Mouse (Mus musculus) lung, embryonic 15.5 days (tissue): Measurements from ENCODE around the gene Akap13. TPM values are rescaled to one million over a fixed set of nuclear protein-coding genes. Genes with fewer than 3 reads are reported as not detected.

Experiments used
- ATAC-seq: fragments of 200-750 bp; cut with Nextera tagmentation; 2 replicates; pipeline ENCODE4 v1.8.0; 2017; ENCODE audit warnings: moderate number of reproducible peaks, borderline replicate concordance; ENCODE audit not compliant: low FRiP score, low TSS enrichment; ENCODE audit errors: extremely low read depth
- H3K27ac ChIP-seq: fragments of 300-500 bp; sonication (generic); 2 replicates; pipeline ENCODE4 v1.5.1; 2015; ENCODE audit warnings: moderate library complexity, mild to moderate bottlenecking, inconsistent platforms
- H3K27me3 ChIP-seq: fragments of 300-500 bp; sonication (generic); 2 replicates; pipeline ENCODE4 v1.6.1; 2015; ENCODE audit warnings: inconsistent platforms
- H3K36me3 ChIP-seq: fragments of 300-500 bp; sonication (generic); 2 replicates; pipeline ENCODE4 v1.6.1; 2015; ENCODE audit warnings: inconsistent platforms
- H3K4me1 ChIP-seq: fragments of 300-500 bp; sonication (generic); 2 replicates; pipeline ENCODE4 v1.6.1; 2015; ENCODE audit warnings: inconsistent platforms
- H3K4me2 ChIP-seq: fragments of 300-500 bp; sonication (generic); 2 replicates; pipeline ENCODE4 v1.6.1; 2015; ENCODE audit warnings: inconsistent platforms, mild to moderate bottlenecking, moderate library complexity
- H3K4me3 ChIP-seq: fragments of 300-500 bp; sonication (generic); 2 replicates; pipeline ENCODE4 v1.5.1; 2015; ENCODE audit warnings: mild to moderate bottlenecking, inconsistent platforms
- H3K9ac ChIP-seq: fragments of 300-500 bp; sonication (generic); 2 replicates; pipeline ENCODE4 v1.6.1; 2015; ENCODE audit warnings: inconsistent platforms
- H3K9me3 ChIP-seq: fragments of 300-500 bp; sonication (generic); 2 replicates; pipeline ENCODE4 v1.6.1; 2016; ENCODE audit warnings: inconsistent platforms
- WGBS: fragments of 180-500 bp; shearing (Covaris S2); methylation state at CpG from one replicate; pipeline ENCODE4 v1.1.7; 2015; 5-methylcytosine and 5-hydroxymethylcytosine counted together
- polyA plus RNA-seq: library from polyadenylated mRNA; unstranded; fragments of >200 nt; fragmentation: Nextera tagmentation; extraction: Ambion mirVana; gene quantifications from 2 replicates; pipeline ENCODE4 v1.2.1, GENCODE M21; 2015

Akap13 gene
- polyA plus RNA-seq, 1 experiment from 2014 or later, result 39.0 TPM

DNA sequence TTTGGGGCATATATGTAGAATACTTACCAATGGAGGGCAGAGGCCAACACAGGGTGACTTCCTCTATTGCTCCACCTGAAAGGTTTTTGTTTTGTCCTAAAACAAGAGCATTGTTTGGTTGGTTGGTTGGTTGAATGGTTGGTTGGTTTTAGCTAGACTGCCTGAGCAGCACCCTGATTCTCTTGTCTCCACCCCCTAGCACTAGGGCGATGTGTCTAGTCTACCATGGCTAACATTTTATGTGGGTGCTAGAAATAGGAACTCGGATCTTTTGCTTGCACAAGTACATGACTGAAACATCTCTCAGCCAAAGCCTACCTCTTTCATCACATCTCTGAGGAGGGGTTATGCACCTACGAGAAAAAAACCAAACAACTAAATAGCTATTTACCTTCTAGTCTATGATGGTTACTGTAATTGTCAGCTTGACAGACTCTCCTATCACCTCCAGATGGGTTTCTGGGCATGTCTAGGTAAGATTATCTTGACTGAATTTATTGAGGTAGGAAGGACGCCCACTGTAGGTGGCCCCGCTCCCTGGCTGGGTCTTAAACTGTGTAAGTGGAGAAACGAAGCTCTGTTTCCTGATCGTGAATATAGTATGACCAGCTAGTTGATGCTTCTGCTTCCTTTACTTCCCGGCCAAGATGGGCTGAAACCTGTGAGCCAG lies 134.1 kb downstream of the Akap13 start:
- ATAC-seq, result no peak
- Histone ChIP-seq H3K27me3 (no peaks in the 10 kb centered on the region), H3K4me2 (no peak overlapping the region), H3K4me1 (peaks cover 32% of the 10 kb centered on the region), H3K9me3 (no peaks in the 10 kb centered on the region), H3K9ac (no peak overlapping the region), H3K4me3 (no peak overlapping the region), H3K27ac (no peak overlapping the region), H3K36me3 (no peaks in the 10 kb centered on the region)
- WGBS, result 90% methylated on average over 8 of the region's 8 CpGs

GRCm38 (mm10) chr7:75591961-75592360 lies 136.6 kb downstream of the Akap13 start:
- Histone ChIP-seq H3K9me3 (no peaks in the 10 kb centered on the region), H3K4me3 (no peak overlapping the region), H3K36me3 (no peaks in the 10 kb centered on the region), H3K27ac (peak overlapping the region; percentile 76; the same call in 1 of the 2 replicates), H3K4me2 (no peak overlapping the region), H3K9ac (no peak overlapping the region), H3K4me1 (peaks cover 26% of the 10 kb centered on the region; the same call in 1 of the 2 replicates), H3K27me3 (no peaks in the 10 kb centered on the region)
- ATAC-seq, result no peak
- WGBS, result 48% methylated on average over 1 of the region's 1 CpGs

DNA sequence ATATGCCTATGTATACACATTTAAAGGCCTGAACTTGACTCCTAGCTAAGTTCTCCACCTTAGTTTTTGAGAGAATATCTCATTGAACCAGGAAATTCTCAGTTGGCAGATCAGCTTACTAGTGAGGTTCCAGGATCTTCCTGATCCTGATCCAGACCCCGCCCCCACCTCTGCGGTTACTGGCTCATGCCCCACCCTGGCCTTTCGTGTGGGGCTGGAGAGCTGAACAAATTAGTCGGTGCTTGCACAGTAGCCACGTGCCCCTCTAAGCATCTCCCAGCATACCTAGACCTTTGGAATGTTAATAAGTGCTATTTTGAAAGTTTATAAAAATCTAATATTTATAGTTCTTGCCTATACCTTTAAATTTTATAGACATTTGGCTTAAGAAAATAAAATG lies 139.5 kb downstream of the Akap13 start:
- 63% methylated on average over 5 of the region's 5 CpGs for WGBS
- no peak overlapping the region for H3K4me2 ChIP-seq
- no peaks in the 10 kb centered on the region for H3K9me3 ChIP-seq
- H3K4me1 ChIP-seq, result peaks cover 22% of the 10 kb centered on the region; the same call in 1 of the 2 replicates
- H3K27me3 ChIP-seq, result no peaks in the 10 kb centered on the region
- no peak overlapping the region for H3K9ac ChIP-seq
- no peaks in the 10 kb centered on the region for H3K36me3 ChIP-seq
- H3K4me3 ChIP-seq, result no peak overlapping the region
- H3K27ac ChIP-seq, result no peak overlapping the region
- peak; percentile 49; the same call in 1 of the 2 replicates for ATAC-seq

DNA sequence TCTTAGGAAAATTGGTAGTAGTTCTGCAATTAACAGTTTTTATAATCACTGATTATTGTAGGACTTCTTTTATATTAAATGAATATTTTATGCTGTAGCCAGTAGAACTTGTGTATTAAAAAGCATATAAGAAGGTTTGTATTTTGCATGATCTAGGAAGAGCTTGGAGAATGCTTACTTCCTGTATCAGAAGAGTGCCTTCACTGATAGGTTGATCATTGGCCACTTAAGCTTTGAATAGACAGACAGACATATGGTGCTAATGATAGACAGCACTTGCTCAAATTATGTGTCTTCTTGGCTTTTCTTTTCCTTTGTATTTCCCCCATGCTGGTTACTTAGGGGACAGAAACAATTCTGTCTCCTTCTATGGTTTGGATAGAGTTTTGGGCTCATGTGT lies 139.9 kb downstream of the Akap13 start:
- Histone ChIP-seq H3K27ac (no peak overlapping the region; the same call in 1 of the 2 replicates), H3K36me3 (no peaks in the 10 kb centered on the region), H3K4me1 (peaks cover 22% of the 10 kb centered on the region; the same call in 1 of the 2 replicates), H3K9ac (no peak overlapping the region), H3K27me3 (no peaks in the 10 kb centered on the region), H3K9me3 (no peaks in the 10 kb centered on the region), H3K4me2 (no peak overlapping the region), H3K4me3 (no peak overlapping the region)
- ATAC-seq, result no peak

- no peak overlapping the region for H3K4me3 ChIP-seq
- H3K4me2 ChIP-seq, result no peak overlapping the region
- peaks cover 19% of the 10 kb centered on the region; the same call in 1 of the 2 replicates for H3K4me1 ChIP-seq
- H3K36me3 ChIP-seq, result no peaks in the 10 kb centered on the region
- ATAC-seq, result no peak
- WGBS, result 56% methylated on average over 6 of the region's 6 CpGs
- no peak overlapping the region for H3K9ac ChIP-seq
- H3K27ac ChIP-seq, result no peak overlapping the region
- no peaks in the 10 kb centered on the region for H3K9me3 ChIP-seq
- no peaks in the 10 kb centered on the region for H3K27me3 ChIP-seq
Measured at GRCm38 (mm10) chr7:75596058-75596748, 140.9 kb downstream of the Akap13 start.

- no peaks in the 10 kb centered on the region for H3K9me3 ChIP-seq
- H3K9ac ChIP-seq, result no peak overlapping the region
- H3K36me3 ChIP-seq, result no peaks in the 10 kb centered on the region
- 90% methylated on average over 2 of the region's 2 CpGs for WGBS
- H3K4me1 ChIP-seq, result peaks cover 13% of the 10 kb centered on the region; the same call in 1 of the 2 replicates
- no peak overlapping the region for H3K4me3 ChIP-seq
- no peak overlapping the region for H3K4me2 ChIP-seq
- no peaks in the 10 kb centered on the region for H3K27me3 ChIP-seq
- no peak for ATAC-seq
- H3K27ac ChIP-seq, result no peak overlapping the region
Measured at GRCm38 (mm10) chr7:75597840-75598239, 142.5 kb downstream of the Akap13 start.

DNA sequence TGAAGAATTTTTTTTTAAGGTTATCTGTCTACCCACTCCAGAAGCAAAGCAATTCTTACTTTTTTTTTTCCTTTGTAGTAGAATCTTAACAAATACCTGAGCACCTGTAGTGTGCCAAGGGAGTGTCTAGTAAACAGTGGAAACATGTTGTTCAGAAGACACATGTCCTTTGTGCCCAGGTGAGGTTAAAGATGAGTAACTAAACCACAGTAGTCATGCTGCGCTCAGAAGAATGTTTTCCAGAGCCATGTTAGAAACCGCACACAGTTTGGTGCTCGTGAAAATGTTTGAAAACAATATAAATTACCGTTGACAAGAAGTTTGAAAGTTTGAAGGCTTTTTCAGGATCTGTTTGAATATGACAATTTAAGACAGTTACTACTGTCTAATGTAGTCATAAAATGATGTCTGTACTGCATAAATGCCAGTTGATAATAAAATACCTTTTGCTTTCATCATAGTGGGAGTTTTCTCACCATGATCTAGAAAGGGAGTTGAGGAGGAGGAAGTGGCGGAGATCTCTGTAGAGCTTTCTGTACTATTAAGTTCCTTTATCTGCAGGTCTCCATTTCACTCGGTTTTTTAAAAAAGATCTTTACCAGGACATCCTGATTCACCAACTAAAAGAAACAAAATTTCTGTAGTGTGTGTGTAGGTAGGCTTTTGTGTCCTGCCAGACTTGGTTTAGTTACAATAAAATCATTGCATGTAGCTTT lies 145.2 kb downstream of the Akap13 start:
- no peak overlapping the region for H3K4me3 ChIP-seq
- H3K4me1 ChIP-seq, result peaks cover 7% of the 10 kb centered on the region; the same call in 1 of the 2 replicates
- H3K27me3 ChIP-seq, result no peaks in the 10 kb centered on the region
- 86% methylated on average over 6 of the region's 6 CpGs for WGBS
- H3K27ac ChIP-seq, result no peak overlapping the region
- no peak overlapping the region for H3K4me2 ChIP-seq
- 0 out of 2 replicates have a peak, but pooled peaks cover 3% of the 10 kb centered on the region for H3K36me3 ChIP-seq
- H3K9ac ChIP-seq, result no peak overlapping the region
- H3K9me3 ChIP-seq, result no peaks in the 10 kb centered on the region
- ATAC-seq, result no peak

DNA sequence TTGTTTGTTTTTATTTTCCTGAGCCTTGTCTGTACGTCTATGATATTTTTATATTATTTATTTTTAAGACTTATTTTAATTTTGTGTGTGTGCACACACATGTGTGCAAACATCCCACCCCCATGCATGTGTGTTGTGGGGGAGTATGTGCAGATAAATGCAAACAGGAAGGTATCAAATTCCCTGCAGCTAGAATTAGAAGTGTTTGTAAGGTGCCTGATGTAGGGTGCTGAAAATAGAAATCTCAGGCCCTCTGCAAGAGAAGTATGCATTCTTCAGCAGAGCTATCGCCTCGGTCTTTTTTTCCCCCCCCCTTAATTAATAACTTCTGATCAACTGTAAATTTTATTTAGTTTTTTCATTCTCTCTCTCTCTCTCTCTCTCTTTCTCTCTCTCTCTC lies 151.9 kb downstream of the Akap13 start:
- no peak overlapping the region for H3K27ac ChIP-seq
- H3K36me3 ChIP-seq, result peaks cover 29% of the 10 kb centered on the region
- H3K4me1 ChIP-seq, result peaks cover 22% of the 10 kb centered on the region
- no peak overlapping the region for H3K9ac ChIP-seq
- WGBS, result 78% methylated on average over 3 of the region's 3 CpGs
- no peaks in the 10 kb centered on the region for H3K27me3 ChIP-seq
- ATAC-seq, result no peak
- H3K4me2 ChIP-seq, result no peak overlapping the region
- H3K9me3 ChIP-seq, result no peaks in the 10 kb centered on the region
- no peak overlapping the region for H3K4me3 ChIP-seq

DNA sequence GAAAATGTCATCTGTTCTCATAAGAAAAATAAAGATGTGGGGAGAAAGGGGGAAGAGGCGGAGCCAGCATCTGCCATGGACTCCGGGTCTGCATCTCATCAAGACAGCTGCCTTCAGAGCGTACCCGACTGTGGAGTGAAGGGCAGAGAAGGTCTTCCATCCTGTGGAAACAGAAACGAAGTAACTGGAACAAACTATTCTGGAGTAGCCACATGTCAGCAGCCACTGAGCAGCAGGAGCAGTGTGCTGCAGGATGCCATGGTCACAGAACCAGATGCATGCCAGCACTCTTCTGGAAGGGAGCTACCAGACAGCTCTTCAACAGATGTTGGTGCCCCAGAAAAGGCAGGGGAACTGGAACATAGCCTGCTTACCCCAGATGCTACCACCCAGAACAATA lies 153.4 kb downstream of the Akap13 start:
- Histone ChIP-seq H3K4me2 (no peak overlapping the region), H3K9ac (no peak overlapping the region), H3K36me3 (peaks cover 26% of the 10 kb centered on the region), H3K27ac (no peak overlapping the region), H3K9me3 (no peaks in the 10 kb centered on the region), H3K27me3 (no peaks in the 10 kb centered on the region), H3K4me1 (peaks cover 32% of the 10 kb centered on the region), H3K4me3 (no peak overlapping the region)
- ATAC-seq, result no peak
- WGBS, result 52% methylated on average over 5 of the region's 5 CpGs

- ATAC-seq, result no peak
- Histone ChIP-seq H3K4me2 (no peak overlapping the region), H3K9ac (no peak overlapping the region), H3K4me1 (peaks cover 32% of the 10 kb centered on the region), H3K36me3 (peaks cover 26% of the 10 kb centered on the region), H3K4me3 (no peak overlapping the region), H3K27me3 (no peaks in the 10 kb centered on the region), H3K27ac (no peak overlapping the region), H3K9me3 (no peaks in the 10 kb centered on the region)
- WGBS, result 85% methylated on average over 14 of the region's 14 CpGs
Measured at GRCm38 (mm10) chr7:75609456-75610262, 154.3 kb downstream of the Akap13 start.

DNA sequence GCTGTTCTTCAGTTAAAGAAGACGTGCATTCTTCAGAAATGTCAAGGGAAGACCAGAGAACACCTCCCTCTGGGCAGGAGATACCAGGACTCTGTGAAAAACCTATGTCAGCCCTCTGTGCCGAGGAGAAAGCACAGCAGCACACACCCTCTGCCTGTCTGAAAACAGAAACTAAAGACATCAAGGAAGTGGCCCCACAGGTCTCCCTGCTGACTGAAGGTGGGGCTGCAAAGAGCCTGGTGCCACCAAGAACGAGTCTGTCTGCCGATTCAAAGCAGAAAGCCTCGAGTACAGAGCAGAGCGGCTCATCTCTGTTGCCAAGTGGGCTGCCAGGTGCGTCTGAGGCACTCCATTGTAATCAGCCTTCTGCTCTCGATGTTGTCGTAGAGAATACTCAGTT lies 155.1 kb downstream of the Akap13 start:
- no peaks in the 10 kb centered on the region for H3K9me3 ChIP-seq
- H3K4me1 ChIP-seq, result peaks cover 32% of the 10 kb centered on the region
- H3K9ac ChIP-seq, result no peak overlapping the region

More for the DNA sequence above, 155.1 kb downstream of the Akap13 start:
- Histone ChIP-seq H3K4me2 (no peak overlapping the region), H3K27ac (no peak overlapping the region), H3K36me3 (peaks cover 26% of the 10 kb centered on the region), H3K27me3 (no peaks in the 10 kb centered on the region), H3K4me3 (no peak overlapping the region)
- 77% methylated on average over 9 of the region's 9 CpGs for WGBS
- ATAC-seq, result no peak
